Mouse (Mus musculus) retina, embryonic 14.5 days (tissue): ENCODE data around the gene Pabpc4.
"Not testable (repeated sequence)": the region's sequence is repeated elsewhere in the genome, so short reads cannot be mapped to it uniquely, and the experiment has no call there.

Experiments
- DNase-seq: peaks from one replicate; pipeline ENCODE4 v3.0.0-alpha.2; 2015; ENCODE audit warnings: low spot score

Gene Pabpc4

DNA sequence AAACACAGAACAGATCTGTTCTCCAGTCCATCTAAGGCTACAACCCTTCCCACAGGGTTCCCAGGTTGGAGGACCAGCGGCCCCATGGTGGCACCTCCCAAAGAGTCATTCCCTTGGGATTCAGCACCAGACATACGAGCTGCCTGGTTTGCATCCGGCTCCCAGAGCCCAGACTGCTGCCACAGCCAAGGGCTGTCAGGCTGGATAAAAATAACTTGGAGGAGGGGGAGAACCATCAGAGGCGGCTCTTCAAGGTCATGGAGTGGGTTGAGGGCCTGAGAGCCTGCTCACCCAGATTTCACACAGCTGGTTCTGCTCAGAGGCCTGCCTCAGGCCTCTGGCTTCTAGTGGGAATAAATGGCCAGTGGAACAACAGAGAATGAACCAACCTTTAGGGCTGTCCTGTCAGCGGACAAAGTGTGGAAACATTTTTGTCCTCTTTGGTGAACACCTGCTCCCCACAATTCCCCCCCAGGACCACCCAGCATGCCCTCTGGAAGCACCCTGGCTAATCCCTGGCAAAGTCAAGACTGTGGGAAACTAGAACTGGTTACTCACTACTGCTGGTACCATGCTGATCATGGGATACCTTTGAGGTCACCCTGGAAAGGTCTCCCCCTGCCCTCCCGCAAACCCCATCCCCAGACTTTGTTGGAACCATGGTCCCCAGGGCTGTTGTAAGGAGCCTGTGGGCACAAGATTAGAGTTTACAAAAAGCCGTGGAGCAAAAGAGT is 14.8 kb upstream of the Pabpc4 start:
- no peak for DNase-seq

DNA sequence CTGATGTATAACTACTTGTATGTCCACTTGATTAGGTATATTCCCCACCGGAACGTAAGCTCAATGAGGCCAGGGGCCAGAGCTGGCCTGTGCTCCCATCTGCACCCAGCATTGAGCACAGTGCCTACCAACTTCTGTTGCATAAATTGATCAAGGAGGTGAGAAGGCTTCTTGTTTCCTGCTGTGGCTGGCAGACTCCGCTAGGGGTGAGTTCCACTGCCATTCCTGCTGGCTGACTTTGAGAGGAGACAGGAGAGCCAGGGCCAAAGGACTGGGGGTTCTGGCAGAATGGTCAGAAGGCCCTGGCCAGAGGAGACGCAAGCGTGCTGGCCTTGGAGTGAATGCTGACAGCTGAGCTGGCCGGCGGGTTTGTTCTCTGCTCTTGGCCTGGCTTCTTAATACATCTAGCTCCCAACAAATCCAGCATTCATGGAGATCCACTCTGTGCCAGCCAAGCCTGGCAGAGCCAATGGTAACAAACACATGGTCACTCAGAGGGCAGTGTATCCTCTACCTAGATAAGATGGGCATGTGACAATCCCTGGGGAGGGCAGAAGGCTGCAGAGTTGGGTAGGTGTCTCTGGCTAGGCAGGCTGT is 13.1 kb upstream of the Pabpc4 start:
- DNase-seq = no peak

GRCm38 (mm10) chr4:123252214-123252613 is 9.9 kb upstream of the Pabpc4 start:
- DNase-seq = no peak

DNA sequence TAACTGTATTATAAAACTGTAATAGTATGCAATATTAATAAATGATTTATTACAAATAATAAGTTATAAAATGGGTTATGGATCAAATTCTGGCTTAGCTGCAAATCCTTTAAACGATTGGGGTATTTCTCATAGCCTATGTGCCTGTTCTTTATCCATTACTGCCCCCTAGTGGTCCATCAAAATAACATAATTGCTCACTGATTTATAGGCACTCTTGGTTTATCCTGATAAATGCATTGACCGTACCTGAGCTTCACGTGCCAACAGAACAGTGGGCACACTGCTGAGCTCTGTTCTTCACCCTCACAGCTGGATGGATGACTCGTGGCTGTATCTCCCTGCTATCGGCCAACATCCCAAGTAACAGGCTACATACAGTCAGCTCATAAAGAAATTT is 7.5 kb upstream of the Pabpc4 start:
- DNase-seq = peak; percentile 91

DNA sequence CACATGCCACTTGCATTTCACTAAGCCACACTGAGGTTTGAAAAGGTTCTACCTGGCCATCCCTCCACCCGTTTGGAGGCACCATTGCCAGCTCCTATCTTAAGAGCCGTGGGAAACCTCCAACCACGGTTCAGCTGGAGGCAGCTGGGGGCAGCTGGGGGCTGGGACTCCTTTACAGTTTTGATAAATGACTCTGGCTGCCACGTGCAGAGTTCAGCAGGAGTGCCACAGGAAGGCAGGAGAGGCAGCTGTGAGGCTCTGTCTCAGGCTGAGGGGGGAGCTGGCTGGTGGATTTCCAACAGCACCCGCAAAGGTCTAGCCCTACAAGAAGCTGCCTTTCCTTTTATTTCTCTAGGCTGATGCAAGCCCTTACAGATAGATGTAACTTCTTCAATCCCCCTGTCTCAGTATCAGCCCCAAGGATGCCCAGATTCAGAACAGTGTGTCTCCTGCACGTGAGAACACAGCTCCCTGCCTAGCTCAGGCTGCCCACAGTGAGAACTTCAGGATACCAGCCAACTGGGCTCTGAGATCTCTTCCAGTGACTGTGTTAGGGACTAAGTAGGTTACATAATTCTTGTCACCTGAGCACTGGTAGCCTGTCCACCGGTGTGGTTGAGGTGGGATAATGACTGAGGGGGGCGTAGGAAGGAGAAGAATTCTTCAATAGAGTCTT is 1.9 kb upstream of the Pabpc4 start:
- no peak for DNase-seq

DNA sequence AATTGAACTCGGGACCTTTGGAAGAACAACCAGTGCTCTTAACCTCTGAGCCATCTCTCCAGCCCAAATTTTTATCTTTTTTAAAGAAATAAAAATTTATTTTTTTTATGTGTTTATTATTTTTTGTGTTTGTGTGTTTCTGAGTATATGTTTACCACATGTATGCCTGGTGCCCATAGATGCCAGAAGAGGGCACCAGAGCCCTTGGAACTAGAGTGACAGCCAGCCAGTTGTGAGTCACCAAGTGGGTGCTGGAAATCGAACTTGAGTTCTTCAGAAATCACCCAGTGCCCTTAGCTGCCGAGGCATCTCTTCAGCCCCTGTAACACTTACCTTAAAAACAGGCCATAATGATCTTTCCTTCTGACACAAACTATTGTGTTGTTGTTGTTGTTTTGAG is 8.9 kb downstream of the Pabpc4 start:
- no peak for DNase-seq

- no peak for DNase-seq
Observed at GRCm38 (mm10) chr4:123280117-123280516, 18.0 kb downstream of the Pabpc4 start.

- DNase-seq = peak; percentile 93
Observed at GRCm38 (mm10) chr4:123282500-123282899, 20.3 kb downstream of the Pabpc4 start.

GRCm38 (mm10) chr4:123282915-123283674 is 20.9 kb downstream of the Pabpc4 start:
- not testable (repeated sequence) for DNase-seq

- peak; percentile 22 for DNase-seq
Observed at GRCm38 (mm10) chr4:123283675-123284064, 21.5 kb downstream of the Pabpc4 start.

DNA sequence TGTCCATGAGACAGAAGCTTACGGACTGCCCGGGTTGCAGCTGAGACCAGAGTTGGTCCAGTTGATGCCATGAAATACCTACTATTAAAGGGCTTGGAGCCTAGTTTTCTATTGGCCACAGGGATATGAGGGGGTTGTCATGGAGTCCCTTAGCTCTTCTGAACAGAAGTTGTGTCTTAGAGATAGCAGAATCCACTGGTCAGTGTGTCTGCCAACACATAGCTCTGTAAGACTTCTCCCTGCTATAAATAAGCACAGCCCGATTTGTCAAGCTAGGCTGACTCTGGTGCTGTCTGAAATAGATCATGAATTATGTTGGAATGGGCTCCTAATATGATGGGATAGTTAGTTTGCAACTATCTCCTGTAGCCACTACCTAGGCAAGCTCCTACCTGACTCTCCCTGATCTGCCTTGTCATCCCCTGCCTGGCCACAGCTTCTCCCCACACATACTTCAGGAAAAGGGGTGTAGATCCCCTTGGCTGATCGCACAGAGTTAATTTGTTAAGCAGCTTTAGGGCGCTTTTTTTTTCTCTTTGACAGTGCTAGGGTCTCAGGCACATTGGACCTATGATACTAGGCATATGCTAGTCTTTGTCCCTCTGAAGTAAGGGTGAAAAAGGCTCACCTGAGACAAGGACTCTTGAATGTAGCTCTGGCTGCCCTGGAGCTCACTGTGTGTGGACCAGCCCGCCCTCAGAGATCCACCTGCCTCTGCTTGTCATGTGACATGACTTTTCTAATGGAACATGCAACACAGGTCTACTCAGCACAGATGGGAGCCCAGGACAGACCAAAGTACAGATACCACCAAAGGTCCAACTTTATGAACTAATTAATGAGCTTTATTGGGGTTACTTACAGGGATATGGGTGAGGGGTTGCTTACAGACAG is 22.8 kb downstream of the Pabpc4 start:
- no peak for DNase-seq

GRCm38 (mm10) chr4:123286790-123287189 is 24.6 kb downstream of the Pabpc4 start:
- no peak for DNase-seq

- DNase-seq = no peak
Observed at GRCm38 (mm10) chr4:123289038-123289437, 26.9 kb downstream of the Pabpc4 start.

DNA sequence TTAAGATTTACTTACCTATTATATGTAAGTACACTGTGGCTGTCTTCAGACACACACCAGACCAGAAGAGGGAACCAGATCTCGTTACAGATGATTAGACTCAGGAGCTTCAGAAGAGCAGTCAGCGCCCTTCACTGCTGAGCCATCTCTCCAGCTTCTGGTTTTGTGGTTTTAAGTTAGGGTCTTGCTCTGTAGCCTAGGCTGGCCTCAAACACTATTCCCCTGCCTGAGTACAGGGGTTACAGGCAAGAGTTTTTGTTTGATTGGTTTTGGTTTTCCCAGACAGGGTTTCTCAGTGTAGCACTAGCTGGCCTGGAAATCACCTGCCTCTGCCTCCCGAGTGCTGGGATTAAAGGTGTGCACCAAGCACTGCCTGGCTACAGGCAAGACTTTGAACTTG is 30.2 kb downstream of the Pabpc4 start:
- no peak for DNase-seq

GRCm38 (mm10) chr4:123292989-123293388 is 30.8 kb downstream of the Pabpc4 start:
- DNase-seq = no peak

DNA sequence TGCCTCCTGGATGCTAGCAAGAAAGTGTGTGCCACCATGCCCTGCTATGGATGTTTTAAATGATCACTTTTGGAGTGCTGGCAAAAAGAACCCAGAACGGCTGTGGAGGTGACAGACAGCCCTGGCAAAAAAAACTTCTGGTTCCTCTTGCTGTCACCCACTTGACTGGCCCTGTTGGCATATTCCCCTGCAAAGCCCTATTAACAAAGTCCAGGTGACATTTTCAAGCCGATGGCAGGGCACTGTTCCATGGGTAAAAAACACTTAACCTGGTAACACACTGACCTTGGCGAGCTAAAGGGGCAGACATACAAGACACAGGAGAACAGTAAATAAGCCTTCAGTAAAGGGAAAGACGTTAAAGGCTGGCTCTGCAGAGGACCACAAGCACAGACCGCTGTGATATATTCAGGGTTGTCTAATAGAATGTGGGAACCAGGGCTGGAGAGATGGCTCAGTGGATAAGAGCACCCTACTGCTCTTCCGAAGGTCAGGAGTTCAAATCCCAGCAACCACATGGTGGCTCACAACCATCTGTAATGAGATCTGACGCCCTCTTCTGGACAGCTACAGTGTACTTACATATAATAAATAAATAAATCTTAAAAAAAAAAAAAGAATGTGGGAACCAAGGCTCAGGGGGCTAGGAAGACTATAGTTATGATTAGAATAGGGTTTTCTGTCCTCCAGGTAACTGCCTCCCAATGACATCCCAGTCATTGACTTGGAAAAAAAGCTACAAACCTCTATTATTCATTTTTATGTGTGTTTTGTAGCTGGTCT is 31.7 kb downstream of the Pabpc4 start:
- DNase-seq = no peak

- DNase-seq = not testable (repeated sequence)
Observed at GRCm38 (mm10) chr4:123295026-123295425, 32.9 kb downstream of the Pabpc4 start.

GRCm38 (mm10) chr4:123295516-123296147 is 33.5 kb downstream of the Pabpc4 start:
- DNase-seq = no peak

DNA sequence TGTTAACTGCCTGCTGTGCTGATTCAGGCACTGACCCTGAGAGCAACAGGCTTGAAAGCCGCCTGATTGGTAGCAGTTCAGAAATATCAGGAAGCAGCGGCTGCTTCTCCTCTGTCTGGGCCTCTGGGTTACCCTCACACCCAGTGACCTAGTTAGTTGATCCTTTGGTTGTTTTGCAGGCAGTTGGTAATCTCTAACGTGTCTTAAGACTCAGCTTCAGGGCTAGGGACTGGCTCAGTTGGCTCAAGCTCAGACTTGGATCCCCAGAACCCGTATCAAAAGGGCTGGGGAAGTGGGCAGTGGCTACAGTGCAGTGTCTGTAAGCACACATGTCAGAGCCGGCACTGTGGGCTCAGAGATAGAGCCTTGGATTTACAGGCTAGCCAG is 34.0 kb downstream of the Pabpc4 start:
- no peak for DNase-seq
